Mouse (Mus musculus): ENCODE measurements around the gene Ccdc96.

Gene Ccdc96

GRCm38 (mm10) chr5:36472876-36473655 lies 11.3 kb upstream of the Ccdc96 start:
- no peak for DNase-seq (ENCODE audit: low spot score in 2 of 2)

- peak; percentile 67 to 73 for DNase-seq (ENCODE audit: low spot score in 2 of 2)
Measured at GRCm38 (mm10) chr5:36474283-36474682, 10.1 kb upstream of the Ccdc96 start.

GRCm38 (mm10) chr5:36477486-36477885 lies 6.9 kb upstream of the Ccdc96 start:
- DNase-seq (ENCODE audit: low spot score in 2 of 2): no peak

GRCm38 (mm10) chr5:36478540-36479420 lies 5.6 kb upstream of the Ccdc96 start:
- DNase-seq (ENCODE audit: low spot score in 2 of 2): no peak

GRCm38 (mm10) chr5:36479735-36480134 lies 4.7 kb upstream of the Ccdc96 start:
- DNase-seq (ENCODE audit: low spot score in 2 of 2): no peak

GRCm38 (mm10) chr5:36480398-36480797 lies 4.0 kb upstream of the Ccdc96 start:
- DNase-seq (ENCODE audit: low spot score in 2 of 2): peak; percentile 71 to 76

GRCm38 (mm10) chr5:36481114-36481513 lies 3.3 kb upstream of the Ccdc96 start:
- no peak for DNase-seq (ENCODE audit: low spot score in 2 of 2)

- DNase-seq (ENCODE audit: low spot score in 2 of 2): peak in 1 of 2 experiments; percentile 41
Measured at GRCm38 (mm10) chr5:36483203-36484101, 936 bp upstream of the Ccdc96 start.

GRCm38 (mm10) chr5:36485306-36485705 lies 918 bp downstream of the Ccdc96 start:
- DNase-seq (ENCODE audit: low spot score in 2 of 2): no peak

- DNase-seq (ENCODE audit: low spot score in 2 of 2): no peak
Measured at GRCm38 (mm10) chr5:36489225-36489624, 4.8 kb downstream of the Ccdc96 start.

- DNase-seq (ENCODE audit: low spot score in 2 of 2): no peak
Measured at GRCm38 (mm10) chr5:36493919-36494318, 9.5 kb downstream of the Ccdc96 start.

- no peak for DNase-seq (ENCODE audit: low spot score in 2 of 2)
Measured at GRCm38 (mm10) chr5:36494709-36495108, 10.3 kb downstream of the Ccdc96 start.

GRCm38 (mm10) chr5:36505235-36505634 lies 20.8 kb downstream of the Ccdc96 start:
- DNase-seq (ENCODE audit: low spot score in 2 of 2): no peak

- DNase-seq (ENCODE audit: low spot score in 2 of 2): no peak
Measured at GRCm38 (mm10) chr5:36505643-36506042, 21.3 kb downstream of the Ccdc96 start.

GRCm38 (mm10) chr5:36508351-36508750 lies 24.0 kb downstream of the Ccdc96 start:
- no peak for DNase-seq (ENCODE audit: low spot score in 2 of 2)

- DNase-seq (ENCODE audit: low spot score in 2 of 2): no peak
Measured at GRCm38 (mm10) chr5:36510956-36511355, 26.6 kb downstream of the Ccdc96 start.

GRCm38 (mm10) chr5:36515126-36515525 lies 30.7 kb downstream of the Ccdc96 start:
- DNase-seq (ENCODE audit: low spot score in 2 of 2): no peak

- no peak for DNase-seq (ENCODE audit: low spot score in 2 of 2)
Measured at GRCm38 (mm10) chr5:36515558-36515957, 31.2 kb downstream of the Ccdc96 start.

- DNase-seq (ENCODE audit: low spot score in 2 of 2): no peak
Measured at GRCm38 (mm10) chr5:36517596-36517995, 33.2 kb downstream of the Ccdc96 start.

- no peak for DNase-seq (ENCODE audit: low spot score in 2 of 2)
Measured at GRCm38 (mm10) chr5:36519751-36520150, 35.4 kb downstream of the Ccdc96 start.

- DNase-seq (ENCODE audit: low spot score in 2 of 2): no peak
Measured at GRCm38 (mm10) chr5:36522782-36523181, 38.4 kb downstream of the Ccdc96 start.

All from spleen, postnatal 36 days (tissue).